Mouse (Mus musculus): ENCODE results near the gene Atp1b2. TPM values are rescaled to one million over a fixed set of nuclear protein-coding genes. Genes with fewer than 3 reads are reported as not detected.

The Atp1b2 gene
- total RNA-seq, 2 experiments from 2014 or later = 0.10 to 1.7 TPM

DNA sequence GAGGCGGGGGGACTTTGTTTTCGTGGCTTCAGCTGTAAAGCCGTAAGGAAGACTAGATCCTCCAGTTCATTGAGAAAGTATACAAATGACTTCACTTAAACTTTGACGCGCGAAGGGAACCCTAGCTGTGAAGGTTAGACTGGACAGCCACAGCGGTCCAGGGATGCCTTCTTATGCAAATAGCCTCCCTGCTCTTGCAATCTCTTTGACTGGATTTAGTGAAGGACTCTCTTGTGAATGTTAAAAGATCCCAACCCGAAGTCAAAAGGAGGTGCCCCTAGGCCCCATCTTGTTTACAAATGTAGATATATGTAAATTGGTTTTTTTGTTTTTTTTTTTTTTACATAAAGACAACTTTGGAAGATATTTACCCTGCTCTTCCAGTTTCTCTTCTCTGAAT lies 23.9 kb downstream of the Atp1b2 start:
- no peak for ATAC-seq (replicated peaks; ENCODE audit: poor library complexity, severe bottlenecking)

DNA sequence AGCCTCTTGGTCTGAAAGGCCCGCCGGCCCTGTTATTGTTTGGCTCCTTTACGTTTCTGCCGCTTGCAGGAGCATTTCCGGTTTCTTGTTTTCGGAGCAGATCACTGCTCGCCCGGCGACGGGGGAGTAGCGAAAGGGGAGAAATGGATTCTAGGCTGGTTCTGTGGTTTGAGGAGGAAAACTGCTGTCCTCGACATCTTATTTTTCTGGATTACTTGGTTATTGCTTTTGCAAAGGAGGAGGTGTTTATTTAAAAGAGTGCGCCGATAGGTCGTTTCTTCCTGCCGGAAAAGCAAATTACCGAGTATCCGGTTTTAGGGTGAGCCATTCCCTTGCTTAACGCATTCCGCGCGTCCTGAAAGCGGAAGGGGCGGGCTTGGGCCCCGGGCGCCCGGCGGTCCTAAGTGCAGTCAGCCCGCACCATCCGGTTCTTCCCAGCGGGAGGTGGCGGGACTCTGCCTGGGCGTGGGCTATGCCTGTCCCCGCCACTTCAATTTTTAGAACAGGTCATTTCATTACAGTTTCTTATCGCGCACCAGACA lies 24.5 kb downstream of the Atp1b2 start:
- ATAC-seq (replicated peaks; ENCODE audit: poor library complexity, severe bottlenecking) = peak; percentile 57

DNA sequence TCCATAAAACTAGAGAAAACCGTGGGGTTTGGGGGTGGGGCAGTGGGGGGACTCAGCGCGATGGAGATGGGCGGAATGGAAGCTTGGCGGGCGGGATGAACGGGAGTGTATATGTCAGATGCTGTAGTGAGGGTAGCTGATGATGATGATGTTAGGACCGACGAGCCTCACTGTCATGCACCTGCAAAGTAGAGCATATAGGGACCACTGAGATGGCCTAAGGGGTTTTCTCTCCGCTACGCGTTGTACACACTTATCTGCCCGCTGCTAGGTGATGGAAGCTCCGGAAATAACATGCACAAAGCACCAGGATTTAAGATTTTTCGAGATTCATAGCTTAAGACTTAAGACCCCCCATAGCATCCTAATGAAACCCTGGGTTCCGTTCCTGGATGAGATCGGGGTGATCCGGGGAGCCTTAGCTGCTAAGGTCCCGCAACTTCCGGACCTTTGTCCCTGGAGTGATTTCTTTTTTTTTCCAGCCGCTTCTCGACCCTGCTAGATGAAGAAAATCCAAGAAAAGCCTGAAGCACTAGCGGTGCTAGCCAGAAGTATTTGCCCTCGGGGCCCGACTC lies 25.1 kb downstream of the Atp1b2 start:
- no peak for ATAC-seq (replicated peaks; ENCODE audit: poor library complexity, severe bottlenecking)

DNA sequence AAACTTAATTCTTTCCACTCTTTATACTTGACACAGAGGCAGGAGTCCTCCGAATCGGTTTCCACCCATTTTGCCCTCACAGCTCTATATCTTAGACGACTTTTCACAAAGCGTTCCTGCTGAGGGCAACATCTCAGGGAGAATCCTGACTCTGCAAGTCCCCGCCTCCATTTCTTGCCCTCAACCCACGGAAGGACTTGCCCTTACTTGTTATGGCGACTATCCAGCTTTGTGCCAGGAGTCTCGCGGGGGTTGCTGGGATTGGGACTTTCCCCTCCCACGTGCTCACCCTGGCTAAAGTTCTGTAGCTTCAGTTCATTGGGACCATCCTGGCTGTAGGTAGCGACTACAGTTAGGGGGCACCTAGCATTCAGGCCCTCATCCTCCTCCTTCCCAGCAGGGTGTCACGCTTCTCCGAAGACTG lies 25.6 kb downstream of the Atp1b2 start, which contains the start of the genes Wrap53 and Trp53:
Gene Wrap53, minus strand, starts transcription at position 165 of the 424 bp plus-strand sequence.
Gene Trp53, plus strand, starts transcription at position 269 of the 424 bp plus-strand sequence.
- peak; percentile 70 for ATAC-seq (replicated peaks; ENCODE audit: poor library complexity, severe bottlenecking)

- ATAC-seq (replicated peaks; ENCODE audit: poor library complexity, severe bottlenecking) = peak; percentile 76
These were observed 26.4 kb downstream of the Atp1b2 start for GRCm38 (mm10) chr11:69579128-69580017.

- no peak for ATAC-seq (replicated peaks; ENCODE audit: poor library complexity, severe bottlenecking)
These were observed 27.4 kb downstream of the Atp1b2 start for GRCm38 (mm10) chr11:69578301-69578700.

DNA sequence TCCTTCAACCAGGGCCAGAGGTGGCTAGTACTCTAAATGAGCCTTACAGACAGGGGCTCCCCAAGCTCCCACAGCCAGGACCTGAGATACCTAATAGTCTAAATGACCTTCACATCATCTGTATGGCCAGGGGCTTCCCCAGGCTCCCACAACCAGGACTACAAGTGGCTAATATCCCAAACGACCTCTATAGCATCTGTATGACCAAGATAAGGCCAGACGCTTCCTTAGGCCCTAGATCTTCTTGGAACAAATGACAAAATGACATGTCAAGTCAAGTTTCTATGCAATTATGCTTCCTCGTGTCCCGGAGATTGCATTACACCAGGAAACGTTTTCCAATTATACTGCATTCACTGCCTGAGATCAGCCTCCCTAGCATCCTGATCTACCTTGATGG lies 29.4 kb downstream of the Atp1b2 start:
- no peak for ATAC-seq (replicated peaks; ENCODE audit: poor library complexity, severe bottlenecking)

DNA sequence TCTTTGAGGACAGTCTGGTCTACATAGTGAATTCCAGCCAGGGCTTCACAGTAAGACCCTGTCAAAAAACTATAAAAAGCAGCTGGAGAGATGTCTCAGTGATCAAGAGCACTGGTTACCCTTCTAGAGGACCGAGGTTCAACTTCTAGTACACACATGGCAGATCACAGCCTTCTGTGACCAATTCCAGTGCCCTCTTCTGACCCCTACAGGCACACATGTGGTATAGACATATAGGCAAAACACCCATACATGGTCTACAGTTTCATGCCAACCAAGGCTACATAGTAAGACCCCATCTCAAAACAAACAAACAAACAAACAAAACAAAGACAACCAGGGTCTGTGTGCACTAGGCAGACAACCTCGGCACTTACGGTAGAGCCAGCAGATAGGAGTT lies 30.5 kb downstream of the Atp1b2 start:
- no peak for ATAC-seq (replicated peaks; ENCODE audit: poor library complexity, severe bottlenecking)

DNA sequence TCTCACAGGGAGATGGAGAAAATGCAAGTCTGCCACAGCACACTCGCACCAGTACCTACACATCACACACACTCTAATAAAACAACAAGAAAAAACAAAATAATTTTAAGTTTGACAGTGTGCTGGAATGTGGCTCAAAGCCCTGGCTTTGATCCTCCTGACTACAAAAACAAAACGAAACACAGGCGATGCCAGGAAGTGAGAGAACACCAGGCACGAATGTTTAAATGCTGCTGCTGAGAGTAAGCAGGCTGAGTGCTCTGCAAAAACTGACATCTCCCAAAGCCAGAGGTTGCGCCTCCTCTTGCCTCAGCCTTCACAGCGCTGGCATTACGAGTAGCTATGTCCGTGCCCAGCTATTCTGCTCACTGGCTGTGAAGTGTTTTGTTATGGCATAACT lies 40.6 kb downstream of the Atp1b2 start:
- no peak for ATAC-seq (replicated peaks; ENCODE audit: poor library complexity, severe bottlenecking)

- no peak for ATAC-seq (replicated peaks; ENCODE audit: poor library complexity, severe bottlenecking)
These were observed 41.4 kb downstream of the Atp1b2 start for GRCm38 (mm10) chr11:69564391-69564790.

- no peak for ATAC-seq (replicated peaks; ENCODE audit: poor library complexity, severe bottlenecking)
These were observed 42.4 kb downstream of the Atp1b2 start for GRCm38 (mm10) chr11:69563373-69563772.

DNA sequence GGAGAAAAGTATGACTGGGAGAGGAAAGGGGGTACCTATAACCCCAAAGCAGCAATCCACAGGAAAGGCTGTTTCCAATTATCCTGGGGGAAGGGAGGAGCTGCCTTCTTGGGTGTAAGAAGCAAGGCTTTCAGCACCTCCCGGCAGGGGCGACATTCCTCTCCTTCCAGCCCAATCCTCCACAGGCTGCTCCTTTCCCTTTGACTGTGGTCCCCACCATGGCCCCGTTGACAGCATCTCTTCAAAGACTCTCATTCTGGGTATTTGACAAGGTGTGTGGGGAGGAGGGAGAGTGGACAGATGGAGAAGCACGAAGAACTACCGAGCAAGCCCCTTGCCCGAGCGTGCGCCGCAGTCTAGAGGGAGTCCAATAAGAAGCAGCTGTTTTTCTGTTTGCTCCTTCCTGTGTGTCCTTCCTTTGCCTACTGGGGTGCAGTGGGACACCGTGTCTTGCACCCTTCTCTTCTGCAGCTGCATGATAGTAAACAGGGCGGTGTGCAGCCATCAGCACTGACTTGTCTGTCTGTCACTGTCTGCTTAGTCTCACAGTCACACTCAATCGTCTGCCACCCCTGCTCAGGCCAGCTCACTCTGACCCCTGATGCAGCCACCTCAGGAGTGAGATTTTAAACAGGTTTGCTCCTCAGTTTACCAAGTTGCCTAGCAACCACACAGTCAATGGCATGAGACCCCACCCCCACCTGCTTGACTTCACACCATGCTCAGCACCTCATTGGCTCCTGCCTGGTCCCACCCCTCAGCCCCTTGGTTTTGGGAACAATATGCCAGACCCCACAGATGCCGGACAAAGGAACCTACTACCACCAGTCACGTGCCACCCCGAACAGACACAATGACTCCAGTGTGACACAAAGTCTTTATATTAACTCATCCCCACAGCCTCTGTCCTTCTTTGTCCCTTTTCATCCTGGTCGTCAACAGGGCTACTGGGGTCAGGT lies 44.6 kb downstream of the Atp1b2 start:
- no peak for ATAC-seq (replicated peaks; ENCODE audit: poor library complexity, severe bottlenecking)

DNA sequence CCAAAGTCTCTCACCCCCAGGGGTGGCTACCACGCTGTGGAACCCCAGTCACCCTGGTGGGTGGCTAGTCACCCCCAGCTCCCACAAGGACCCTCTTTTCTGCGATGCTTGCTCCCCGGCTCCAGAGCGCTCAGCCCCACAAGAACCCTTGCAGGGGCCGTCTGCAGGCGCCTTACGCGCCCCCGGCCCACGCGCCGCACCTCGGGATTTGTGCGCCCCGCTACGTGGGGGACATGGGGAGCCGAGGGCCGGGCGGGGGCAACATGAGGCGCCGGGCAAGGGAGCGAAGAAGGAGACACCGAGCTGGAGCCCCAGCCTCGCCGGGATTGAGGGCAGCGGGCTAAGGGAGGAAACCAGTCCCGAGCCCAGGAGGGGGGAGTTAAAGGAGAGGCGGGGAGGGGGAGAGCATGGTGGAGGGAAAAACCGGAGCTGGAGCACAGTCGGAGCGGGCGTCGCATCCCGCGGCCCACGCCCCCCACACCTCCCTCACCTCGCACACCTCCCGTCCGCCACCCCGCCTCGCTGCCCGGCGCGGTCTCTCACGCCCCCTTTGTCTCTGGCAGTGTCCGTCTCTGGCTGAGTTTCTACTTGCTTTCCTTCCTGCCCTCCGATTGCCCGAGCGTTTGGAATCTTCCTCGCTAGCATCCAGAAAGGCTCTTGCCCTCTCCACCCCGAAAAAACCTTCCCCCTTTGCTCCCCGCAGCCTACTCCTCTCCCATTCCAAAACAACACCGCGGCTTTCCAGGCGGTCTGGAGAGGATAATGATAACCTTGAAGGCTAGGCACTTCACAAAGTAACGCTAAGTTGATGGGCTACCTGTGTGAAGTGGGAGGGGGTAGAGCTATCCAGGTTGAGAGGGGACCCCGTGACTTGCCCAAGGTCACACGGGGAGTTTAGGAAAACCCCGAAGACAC lies 45.6 kb downstream of the Atp1b2 start, which contains the start of gene Efnb3:
Gene Efnb3, minus strand, starts transcription at position 355 of the 915 bp plus-strand sequence.
- no peak for ATAC-seq (replicated peaks; ENCODE audit: poor library complexity, severe bottlenecking)

DNA sequence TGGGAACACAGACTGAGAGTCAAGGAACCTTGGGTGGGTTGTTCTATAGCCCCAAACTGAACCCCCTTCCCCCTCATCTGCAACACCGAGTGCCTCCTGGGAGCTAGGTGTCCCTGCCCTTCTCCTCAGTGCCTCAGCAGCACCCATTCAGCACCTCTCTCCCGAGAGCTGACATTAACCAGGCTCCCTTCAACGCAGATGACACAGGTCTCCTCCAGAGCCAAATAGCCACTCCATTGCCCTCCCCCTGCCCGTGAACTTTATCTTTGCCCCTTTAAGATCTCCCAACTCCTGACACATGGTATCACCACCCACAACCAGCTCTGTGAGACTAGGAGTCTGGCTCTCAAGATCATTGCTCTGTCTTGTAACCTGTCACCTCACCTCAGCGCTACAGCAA lies 46.6 kb downstream of the Atp1b2 start:
- ATAC-seq (replicated peaks; ENCODE audit: poor library complexity, severe bottlenecking) = no peak

GRCm38 (mm10) chr11:69558756-69559155 lies 47.0 kb downstream of the Atp1b2 start:
- no peak for ATAC-seq (replicated peaks; ENCODE audit: poor library complexity, severe bottlenecking)

- ATAC-seq (replicated peaks; ENCODE audit: poor library complexity, severe bottlenecking) = no peak
These were observed 48.3 kb downstream of the Atp1b2 start for GRCm38 (mm10) chr11:69557381-69557958.

GRCm38 (mm10) chr11:69554539-69555140 lies 51.1 kb downstream of the Atp1b2 start:
- ATAC-seq (replicated peaks; ENCODE audit: poor library complexity, severe bottlenecking) = peak; percentile 36

GRCm38 (mm10) chr11:69553341-69553721 lies 52.4 kb downstream of the Atp1b2 start:
- ATAC-seq (replicated peaks; ENCODE audit: poor library complexity, severe bottlenecking) = no peak

Measured in granulocyte monocyte progenitor cell, adult 5-6 weeks (primary cell).